Mouse (Mus musculus): ENCODE data around the gene Dcst2.

- no peak for TF ChIP-seq CTCF (conservative IDR thresholded peaks at IDR 0.05; ENCODE audit: low read length)
- TF ChIP-seq NANOG (IDR thresholded peaks at IDR 0.05; ENCODE audit: borderline replicate concordance, low read length), result no peak
- no peak for TF ChIP-seq POU5F1 (IDR thresholded peaks at IDR 0.05; ENCODE audit: borderline replicate concordance, low read length)
Measured at GRCm38 (mm10) chr3:89330948-89331347, 30.8 kb upstream of the Dcst2 start.

All from E14TG2a.4 (cell line).